Comparison of ENCODE assay signal across 8 mouse cellular contexts in the genomic region with DNA sequence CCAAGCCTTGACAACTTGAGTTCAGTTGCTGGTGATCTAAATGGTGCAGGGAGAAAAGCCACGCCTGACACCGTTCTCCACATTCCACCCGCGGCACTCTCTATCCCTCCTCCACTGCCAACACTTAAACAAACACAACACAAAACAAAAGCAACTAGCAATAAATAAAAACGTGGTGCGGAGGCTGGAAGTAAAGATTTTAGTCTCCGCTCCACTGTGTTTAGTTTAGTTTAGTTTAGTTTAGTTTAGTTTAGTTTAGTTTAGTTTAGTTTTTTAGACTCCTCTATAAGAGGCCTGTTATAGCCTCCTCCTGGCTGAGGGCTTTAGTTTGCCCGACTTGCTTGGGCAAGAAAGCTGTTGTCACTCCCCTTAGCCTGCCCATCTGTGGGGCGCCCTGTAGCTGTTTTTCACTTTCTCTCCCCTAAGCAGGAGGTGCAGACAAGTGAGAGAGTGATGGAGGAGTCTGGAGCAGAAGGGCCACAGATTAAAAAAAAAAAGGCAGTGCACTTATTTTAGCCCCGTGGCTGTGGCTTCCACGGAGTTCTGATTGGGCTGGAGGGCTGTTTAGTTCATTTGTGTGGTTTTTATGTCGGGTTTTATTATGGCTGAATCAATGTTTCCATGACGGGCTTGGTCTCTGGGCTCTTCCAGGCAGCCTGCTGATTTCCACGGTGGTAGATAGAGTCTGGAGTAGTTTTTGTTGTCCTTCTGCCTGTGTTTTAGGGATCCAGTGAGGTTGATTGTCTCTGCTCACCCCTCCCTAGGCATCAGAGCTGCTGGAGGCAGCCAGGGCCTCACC. TPM values are rescaled to one million over a fixed set of nuclear protein-coding genes. Genes with fewer than 3 reads are reported as not detected.
DNase-seq lines count a peak whose midpoint lies in the region; ATAC-seq and TF ChIP-seq lines count a peak whose summit lies in the region.

No protein-coding gene starts in this region.

- intact Hi-C loops in heart, adult 2 months (cut with DNase I) = no loop called here

- peaks cover 8% of the 10 kb centered on the region; the same call in 1 of the 2 replicates for H3K36me3 ChIP-seq in heart, adult 2 months (ENCODE audit: control insufficient read depth, insufficient read depth, low read length)
- H3K36me3 ChIP-seq in embryonic facial prominence, embryonic 10.5 days (replicated peaks) = peaks cover 3% of the 10 kb centered on the region
- H3K36me3 ChIP-seq in hindbrain, embryonic 15.5 days = no peaks in the 10 kb centered on the region
- H3K36me3 ChIP-seq in midbrain, embryonic 15.5 days (replicated peaks) = no peaks in the 10 kb centered on the region

- peak overlapping the region; percentile 76 for H3K27ac ChIP-seq in heart, adult 2 months
- peak overlapping the region; percentile 69 for H3K27ac ChIP-seq in embryonic facial prominence, embryonic 10.5 days (replicated peaks)
- H3K27ac ChIP-seq in hindbrain, embryonic 15.5 days (replicated peaks) = 0 out of 2 replicates have a peak overlapping the region, but pooled peaks have one; percentile 17
- no peak overlapping the region for H3K27ac ChIP-seq in midbrain, embryonic 15.5 days

- H3K79me2 ChIP-seq in heart, adult 2 months (replicated peaks; ENCODE audit: control insufficient read depth, insufficient read depth, low read length) = no peaks in the 10 kb centered on the region; the same call in 1 of the 2 replicates

- H3K4me1 ChIP-seq in heart, adult 2 months (ENCODE audit: control insufficient read depth, insufficient read depth, low read length) = peaks cover 23% of the 10 kb centered on the region
- H3K4me1 ChIP-seq in embryonic facial prominence, embryonic 10.5 days = peaks cover 39% of the 10 kb centered on the region
- H3K4me1 ChIP-seq in hindbrain, embryonic 15.5 days (replicated peaks) = peaks cover 18% of the 10 kb centered on the region
- peaks cover 9% of the 10 kb centered on the region for H3K4me1 ChIP-seq in midbrain, embryonic 15.5 days

- TF ChIP-seq POLR2A in heart, adult 2 months (IDR thresholded peaks at IDR 0.05; ENCODE audit: insufficient read depth, low read depth, low read length) = no peak

- H3K9me3 ChIP-seq in embryonic facial prominence, embryonic 10.5 days = no peaks in the 10 kb centered on the region
- no peaks in the 10 kb centered on the region for H3K9me3 ChIP-seq in hindbrain, embryonic 15.5 days
- no peaks in the 10 kb centered on the region for H3K9me3 ChIP-seq in midbrain, embryonic 15.5 days

- TF ChIP-seq CTCF in heart, adult 2 months (IDR thresholded peaks at IDR 0.05) = no peak

- H3K27me3 ChIP-seq in heart, adult 2 months (ENCODE audit: control insufficient read depth, insufficient read depth, low read length) = no peaks in the 10 kb centered on the region
- H3K27me3 ChIP-seq in embryonic facial prominence, embryonic 10.5 days (replicated peaks; ENCODE audit: low read depth, poor library complexity, severe bottlenecking) = no peaks in the 10 kb centered on the region
- H3K27me3 ChIP-seq in hindbrain, embryonic 15.5 days = no peaks in the 10 kb centered on the region
- no peaks in the 10 kb centered on the region for H3K27me3 ChIP-seq in midbrain, embryonic 15.5 days (replicated peaks)

- peak overlapping the region; percentile 93 for H3K4me2 ChIP-seq in hindbrain, embryonic 15.5 days
- H3K4me2 ChIP-seq in midbrain, embryonic 15.5 days = 0 out of 2 replicates have a peak overlapping the region, but pooled peaks have one; percentile 8

- peak; percentile 18 to 46 for DNase-seq in heart, adult 2 months
- no peak for DNase-seq in heart, adult 8-10 months (ENCODE audit: low spot score)
- DNase-seq in embryonic facial prominence, embryonic 10.5 days (ENCODE audit: low spot score) = peak; percentile 25
- DNase-seq in left cerebral cortex, adult 8-10 months (ENCODE audit: low spot score in 2 of 2) = no peak
- no peak for DNase-seq in cerebellum, adult 18-20 months
- DNase-seq in right cerebral cortex, postnatal 4 days = no peak

- ATAC-seq in hindbrain, embryonic 15.5 days (ENCODE audit: low FRiP score, low read depth) = no peak
- no peak for ATAC-seq in midbrain, embryonic 15.5 days (replicated peaks)

- H3K4me3 ChIP-seq in heart, adult 2 months = peak overlapping the region; percentile 24
- H3K4me3 ChIP-seq in embryonic facial prominence, embryonic 10.5 days = peak overlapping the region; percentile 71; the same call in 1 of the 2 replicates
- H3K4me3 ChIP-seq in hindbrain, embryonic 15.5 days = peak overlapping the region; percentile 3; the same call in 1 of the 2 replicates
- H3K4me3 ChIP-seq in midbrain, embryonic 15.5 days = no peak overlapping the region

- TF ChIP-seq EP300 in heart, adult 2 months (IDR thresholded peaks at IDR 0.05; ENCODE audit: insufficient read depth, low read depth, low read length) = no peak

- H3K9ac ChIP-seq in heart, adult 2 months (ENCODE audit: low read depth, low read length) = peak overlapping the region; percentile 53
- H3K9ac ChIP-seq in hindbrain, embryonic 15.5 days = no peak overlapping the region
- no peak overlapping the region for H3K9ac ChIP-seq in midbrain, embryonic 15.5 days

- WGBS in heart, adult 2 months = 27% methylated on average over 14 of the region's 14 CpGs
- 23% methylated on average over 14 of the region's 14 CpGs for WGBS in embryonic facial prominence, embryonic 10.5 days
- 19% methylated on average over 14 of the region's 14 CpGs for WGBS in hindbrain, embryonic 15.5 days
- 21% methylated on average over 14 of the region's 14 CpGs for WGBS in midbrain, embryonic 15.5 days

RNA-seq across cellular contexts. Expression of gene Ston1, which starts 1.3 kb away (rescaled TPM):
- 10 to 100 TPM; 18.9 to 21.8 TPM for total RNA-seq in heart, adult 2 months (2021)
- polyA plus RNA-seq in heart, adult 2 months (2012; rRNA removed) = 9.4 and 16.8 TPM in 2 replicates
- total RNA-seq in heart, adult 8-10 months (2022) = 10 to 100 TPM; 15.0 to 20.7 (median 18.0) TPM
- 2.0 and 2.3 TPM in 2 replicates for polyA plus RNA-seq in embryonic facial prominence, embryonic 10.5 days (2016; fragmentation: Nextera tagmentation; extraction: Ambion mirVana)
- polyA plus RNA-seq in hindbrain, embryonic 15.5 days (2015; fragmentation: Nextera tagmentation; extraction: Ambion mirVana) = 1.7 and 2.0 TPM in 2 replicates
- 2.1 and 2.2 TPM in 2 replicates for polyA plus RNA-seq in midbrain, embryonic 15.5 days (2015; fragmentation: Nextera tagmentation; extraction: Ambion mirVana)
- 10 to 100 TPM in 2 of 4 experiments, 1 to 10 TPM in 2; 5.9 to 14.1 (median 9.1) TPM for total RNA-seq in left cerebral cortex, adult 8-10 months (2022)

Comparison
In these comparisons a context has a peak if more than half of its experiments do, and no peak if none do; other contexts are left out.
1. DNase-seq: peak in heart, adult 2 months (2 of 2) and embryonic facial prominence, embryonic 10.5 days (single experiment); none in heart, adult 8-10 months (single experiment), left cerebral cortex, adult 8-10 months (0 of 2), cerebellum, adult 18-20 months (0 of 2) and right cerebral cortex, postnatal 4 days (single experiment).